Mouse (Mus musculus): ENCODE results near the gene Btbd7. TPM values are rescaled to one million over a fixed set of nuclear protein-coding genes. Genes with fewer than 3 reads are reported as not detected.

Gene Btbd7
- total RNA-seq, 1 experiment from 2014 or later: 65.3 TPM

GRCm38 (mm10) chr12:102730798-102731619 is 147.3 kb downstream of the Btbd7 start:
- peak; percentile 28 for DNase-seq

Other genes starting within 250 kb of the Btbd7 start
- 43.3 and 47.7 TPM in 2 replicates for gene Itpk1, start 173.5 kb downstream of the Btbd7 start, total RNA-seq (2021)
- 9.6 and 10.2 TPM in 2 replicates for gene Moap1, start 134.8 kb downstream of the Btbd7 start, total RNA-seq (2021)
- gene Tmem251, start 134.7 kb downstream of the Btbd7 start, total RNA-seq (2021): 5.5 and 7.6 TPM in 2 replicates
- not detected in 2 replicates for gene Gm28051, start 120.7 kb downstream of the Btbd7 start, total RNA-seq (2021)
- gene Gon7, start 120.7 kb downstream of the Btbd7 start, total RNA-seq (2021): 14.7 and 22.7 TPM in 2 replicates
- gene Ubr7, start 120.5 kb downstream of the Btbd7 start, total RNA-seq (2021): 34.5 and 36.1 TPM in 2 replicates
- gene Gm20604, start 119.8 kb downstream of the Btbd7 start, total RNA-seq (2021): 6.3 and 6.4 TPM in 2 replicates
- gene Cox8c, start 20.8 kb upstream of the Btbd7 start, total RNA-seq (2021): not detected in 2 replicates
- 9.0 and 11.2 TPM in 2 replicates for gene Unc79, start 70.4 kb upstream of the Btbd7 start, total RNA-seq (2021)